Mouse (Mus musculus): ENCODE data around the gene Kxd1.

DNA sequence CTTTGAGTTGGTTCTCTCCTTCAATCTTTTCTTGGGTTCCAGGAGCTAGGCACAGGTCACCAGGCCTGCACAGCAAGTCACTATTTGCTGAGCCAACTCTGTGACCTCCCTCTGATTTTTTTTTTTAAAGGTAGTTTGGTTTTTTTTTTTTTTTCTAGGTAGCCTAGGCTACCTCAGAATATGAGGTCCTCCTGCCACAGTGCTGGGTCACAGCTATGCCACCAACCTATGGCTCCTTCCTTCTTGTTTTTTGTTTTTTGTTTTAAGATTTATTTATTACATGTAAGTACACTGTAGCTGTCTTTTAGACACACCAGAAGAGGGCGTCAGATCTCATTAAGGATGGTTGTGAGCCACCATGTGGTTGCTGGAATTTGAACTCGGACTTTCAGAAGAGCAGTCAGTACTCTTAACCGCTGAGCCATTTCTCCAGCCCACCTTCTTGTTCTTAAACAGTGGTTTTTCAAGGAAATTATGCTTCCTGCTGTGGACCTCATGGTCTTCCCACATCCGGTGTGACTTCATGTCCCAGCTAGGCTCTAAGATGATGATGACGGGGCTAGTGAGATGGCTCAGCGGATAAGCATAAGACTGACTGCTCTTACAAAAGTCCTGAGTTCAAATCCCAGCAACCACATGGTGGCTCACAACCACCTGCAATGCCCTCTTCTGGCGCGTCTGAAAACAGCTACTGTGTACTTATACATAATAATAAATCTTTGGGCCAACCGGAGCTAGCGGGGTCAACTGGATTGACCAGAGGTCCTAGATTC lies 21.8 kb upstream of the Kxd1 start:
- no peak for TF ChIP-seq CTCF (IDR thresholded peaks at IDR 0.05; ENCODE audit: low read depth, low read length)
- no peak for TF ChIP-seq POLR2A (IDR thresholded peaks at IDR 0.05; ENCODE audit: extremely low read depth, insufficient read depth, low read length)
